ENCODE assay signal across 8 mouse cellular contexts in genomic region chr8:82032035-82032434, GRCm38 (mm10).
DNase-seq lines count a peak whose midpoint lies in the region; ATAC-seq and TF ChIP-seq lines count a peak whose summit lies in the region.
"Not testable (repeated sequence)": the region's sequence is repeated elsewhere in the genome, so short reads cannot be mapped to it uniquely, and the experiment has no call there.

No protein-coding gene starts in this region.

- peak; percentile 48 for TF ChIP-seq RAD21 in MEL (IDR thresholded peaks at IDR 0.05; ENCODE audit: low read depth, low read length)

- H3K36me3 ChIP-seq in MEL (ENCODE audit: control insufficient read depth in 1 of 2, insufficient read depth in 2 of 2, low read length in 2 of 2) = peaks cover 0 to 15% of the 10 kb centered on the region in 2 experiments; a peak in 3 of 4 replicates
- H3K36me3 ChIP-seq in forebrain, postnatal 0 days (ENCODE audit: insufficient read depth); lung, embryonic 14.5 days (ENCODE audit: insufficient read depth); splenic B cell, adult 2 months (ENCODE audit: control insufficient read depth, insufficient read depth, low read length, poor library complexity, severe bottlenecking): not testable (repeated sequence)

- ATAC-seq in forebrain, postnatal 0 days; lung, embryonic 14.5 days (ENCODE audit: insufficient read depth): not testable (repeated sequence)

- not testable (repeated sequence) for H3K9ac ChIP-seq in MEL (ENCODE audit: control insufficient read depth, low read depth, low read length, poor library complexity, severe bottlenecking); forebrain, postnatal 0 days; lung, embryonic 14.5 days

- DNase-seq in A20 (ENCODE audit: low read depth, low spot score) (peak; percentile 8), MEL (ENCODE audit: low read depth, low spot score) (peak; percentile 35)
- DNase-seq in adrenal gland, postnatal 10 days = peak; percentile 3
- DNase-seq in forebrain, postnatal 0 days; layer of hippocampus, adult 2 months (ENCODE audit: low spot score in 2 of 2): not testable (repeated sequence)
- peak; percentile 27 for DNase-seq in induced T-regulatory cell, adult 2 months (ENCODE audit: low read depth)
- peak; percentile 16 for DNase-seq in lung, embryonic 14.5 days
- DNase-seq in splenic B cell, adult 2 months (ENCODE audit: low read depth, low spot score) = peak; percentile 14

- H3K79me2 ChIP-seq in MEL (ENCODE audit: control insufficient read depth, insufficient read depth, low read length, poor library complexity) = not testable (repeated sequence)

- not testable (repeated sequence) for TF ChIP-seq EP300 in MEL (IDR thresholded peaks at IDR 0.05; ENCODE audit: low read depth in 1 of 2, low read length in 2 of 2)

- not testable (repeated sequence) for TF ChIP-seq POLR2A in MEL (IDR thresholded peaks at IDR 0.05; ENCODE audit: control insufficient read depth in 1 of 2, insufficient read depth in 1 of 2, low read depth in 1 of 2, low read length in 2 of 2, poor library complexity in 1 of 2)

- H3K27ac ChIP-seq in MEL (ENCODE audit: control insufficient read depth, low read depth, low read length); forebrain, postnatal 0 days (ENCODE audit: low read depth, low read length); layer of hippocampus, adult 2 months; lung, embryonic 14.5 days (ENCODE audit: low read depth): not testable (repeated sequence)

- not testable (repeated sequence) for H3K9me3 ChIP-seq in MEL (replicated peaks; ENCODE audit: insufficient read depth, low read length); forebrain, postnatal 0 days (ENCODE audit: low read length); lung, embryonic 14.5 days (ENCODE audit: low read depth, low read length)

- peak in 2 of 3 experiments; percentile 32 to 46; a peak in 3 of 6 replicates for TF ChIP-seq CTCF in MEL (IDR thresholded peaks at IDR 0.05 in 2 of 3, conservative IDR thresholded peaks at IDR 0.05 in 1 of 3; ENCODE audit: control insufficient read depth in 1 of 3, insufficient read depth in 1 of 3, low read depth in 2 of 3, low read length in 3 of 3, poor library complexity in 1 of 3, severe bottlenecking in 1 of 3)
- TF ChIP-seq CTCF in forebrain, postnatal 0 days (IDR thresholded peaks at IDR 0.05; ENCODE audit: low read depth) = peak; percentile 35
- peak; percentile 64 for TF ChIP-seq CTCF in layer of hippocampus, adult 2 months (conservative IDR thresholded peaks at IDR 0.05)
- TF ChIP-seq CTCF in lung, embryonic 14.5 days (IDR thresholded peaks at IDR 0.05; ENCODE audit: low read depth) = peak; percentile 49

- H3K27me3 ChIP-seq in MEL (ENCODE audit: control insufficient read depth in 1 of 2, insufficient read depth in 2 of 2, low read length in 2 of 2); forebrain, postnatal 0 days (ENCODE audit: insufficient read depth, low read length); lung, embryonic 14.5 days (ENCODE audit: insufficient read depth, low read length); splenic B cell, adult 2 months (ENCODE audit: control insufficient read depth, insufficient read depth, low read length, poor library complexity, severe bottlenecking): not testable (repeated sequence)

- not testable (repeated sequence) for H3K4me2 ChIP-seq in forebrain, postnatal 0 days (ENCODE audit: low read depth); lung, embryonic 14.5 days

- H3K4me1 ChIP-seq in MEL (ENCODE audit: control insufficient read depth in 1 of 2, insufficient read depth in 2 of 2, low read length in 2 of 2); forebrain, postnatal 0 days (ENCODE audit: insufficient read depth); lung, embryonic 14.5 days (ENCODE audit: insufficient read depth): not testable (repeated sequence)

- not testable (repeated sequence) for H3K4me3 ChIP-seq in MEL (ENCODE audit: control insufficient read depth in 1 of 2, insufficient read depth in 1 of 2, low read depth in 2 of 2, low read length in 2 of 2); forebrain, postnatal 0 days (ENCODE audit: low read depth, low read length); layer of hippocampus, adult 2 months; lung, embryonic 14.5 days (ENCODE audit: low read depth, low read length)

TF ChIP-seq in MEL, 35 proteins besides CTCF, POLR2A, EP300 and RAD21:
- TF ChIP-seq ZC3H11A (IDR thresholded peaks at IDR 0.05; ENCODE audit: low read depth, low read length) (peak; percentile 35; the same call in 1 of the 2 replicates), SMC3 (IDR thresholded peaks at IDR 0.05; ENCODE audit: low read depth, low read length) (peak; percentile 65)
